Mouse (Mus musculus): ENCODE measurements around the gene Ptpn4. TPM values are rescaled to one million over a fixed set of nuclear protein-coding genes. Genes with fewer than 3 reads are reported as not detected.

Gene Ptpn4
- 13.0 and 14.9 TPM in 2 replicates for polyA plus RNA-seq (2014; fragmentation: Nextera tagmentation; extraction: Ambion mirVana)

- WGBS = under 1% methylated on average over 76 of the region's 79 CpGs
- peak; percentile 99 for ATAC-seq (ENCODE audit: insufficient read depth, low FRiP score, low TSS enrichment)
Observed at GRCm38 (mm10) chr1:119837035-119837751, at the start of gene Ptpn4. Gene Ptpn4 (minus strand): TSS chr1:119837613.

GRCm38 (mm10) chr1:119886320-119886719, 48.9 kb upstream of the Ptpn4 start:
- 73% methylated on average over 7 of the region's 7 CpGs for WGBS
- no peak overlapping the region for H3K27ac ChIP-seq (ENCODE audit: low read depth, low read length)
- ATAC-seq (ENCODE audit: insufficient read depth, low FRiP score, low TSS enrichment) (no peak), DNase-seq (ENCODE audit: low spot score) (no peak)
- H3K9me3 ChIP-seq (ENCODE audit: control insufficient read depth, low read length) = no peaks in the 10 kb centered on the region
- H3K27me3 ChIP-seq (ENCODE audit: control insufficient read depth, insufficient read depth, low read length) = no peaks in the 10 kb centered on the region
- H3K9ac ChIP-seq (ENCODE audit: low read length) = no peak overlapping the region
- H3K36me3 ChIP-seq (ENCODE audit: control insufficient read depth, insufficient read depth, low read length) = no peaks in the 10 kb centered on the region
- H3K4me3 ChIP-seq (ENCODE audit: low read depth, low read length) = no peak overlapping the region
- H3K4me1 ChIP-seq (ENCODE audit: control insufficient read depth, insufficient read depth, low read length) = no peaks in the 10 kb centered on the region
- no peak overlapping the region for H3K4me2 ChIP-seq (ENCODE audit: low read depth)

More at GRCm38 (mm10) chr1:119837035-119837751, at the start of gene Ptpn4:
- Histone ChIP-seq H3K36me3 (ENCODE audit: control insufficient read depth, insufficient read depth, low read length) (no peaks in the 10 kb centered on the region), H3K27me3 (ENCODE audit: control insufficient read depth, insufficient read depth, low read length) (no peaks in the 10 kb centered on the region), H3K9me3 (ENCODE audit: control insufficient read depth, low read length) (no peaks in the 10 kb centered on the region), H3K4me1 (ENCODE audit: control insufficient read depth, insufficient read depth, low read length) (peaks cover 7% of the 10 kb centered on the region; the same call in 1 of the 2 replicates), H3K9ac (ENCODE audit: low read length) (peak within 1 kb of the TSS; percentile 93), H3K4me2 (ENCODE audit: low read depth) (peak within 1 kb of the TSS; percentile 52), H3K4me3 (ENCODE audit: low read depth, low read length) (peak within 1 kb of the TSS; percentile 87), H3K27ac (ENCODE audit: low read depth, low read length) (peak within 1 kb of the TSS; percentile 93)
- DNase-seq (ENCODE audit: low spot score) = peak; percentile 99

DNA sequence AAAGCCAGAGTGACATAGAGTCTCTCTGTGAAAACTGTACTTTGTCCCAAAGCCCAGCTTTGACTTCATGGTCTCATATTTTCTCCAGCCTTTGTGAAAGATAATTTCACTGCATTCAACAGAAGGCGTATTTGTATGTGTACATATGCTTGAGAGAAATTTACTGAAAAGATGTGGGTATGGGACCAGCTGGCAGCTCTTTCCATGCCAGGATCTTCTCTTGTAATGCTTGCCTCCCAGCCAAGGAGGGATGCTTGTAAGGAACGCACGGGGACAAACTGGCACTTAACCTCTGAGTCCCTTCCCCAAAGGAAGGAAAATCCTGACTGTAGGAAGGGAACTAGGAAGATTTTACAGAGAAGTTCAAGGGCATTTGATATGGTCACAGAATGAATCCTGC, 46.9 kb upstream of the Ptpn4 start:
- no peak overlapping the region for H3K27ac ChIP-seq (ENCODE audit: low read depth, low read length)
- no peak overlapping the region for H3K9ac ChIP-seq (ENCODE audit: low read length)
- no peaks in the 10 kb centered on the region for H3K36me3 ChIP-seq (ENCODE audit: control insufficient read depth, insufficient read depth, low read length)
- no peak overlapping the region for H3K4me2 ChIP-seq (ENCODE audit: low read depth)
- DNase-seq (ENCODE audit: low spot score) (no peak), ATAC-seq (ENCODE audit: insufficient read depth, low FRiP score, low TSS enrichment) (no peak)
- no peak overlapping the region for H3K4me3 ChIP-seq (ENCODE audit: low read depth, low read length)
- no peaks in the 10 kb centered on the region for H3K9me3 ChIP-seq (ENCODE audit: control insufficient read depth, low read length)
- no peaks in the 10 kb centered on the region for H3K27me3 ChIP-seq (ENCODE audit: control insufficient read depth, insufficient read depth, low read length)
- no peaks in the 10 kb centered on the region for H3K4me1 ChIP-seq (ENCODE audit: control insufficient read depth, insufficient read depth, low read length)
- WGBS = 90% methylated on average over 3 of the region's 3 CpGs

DNA sequence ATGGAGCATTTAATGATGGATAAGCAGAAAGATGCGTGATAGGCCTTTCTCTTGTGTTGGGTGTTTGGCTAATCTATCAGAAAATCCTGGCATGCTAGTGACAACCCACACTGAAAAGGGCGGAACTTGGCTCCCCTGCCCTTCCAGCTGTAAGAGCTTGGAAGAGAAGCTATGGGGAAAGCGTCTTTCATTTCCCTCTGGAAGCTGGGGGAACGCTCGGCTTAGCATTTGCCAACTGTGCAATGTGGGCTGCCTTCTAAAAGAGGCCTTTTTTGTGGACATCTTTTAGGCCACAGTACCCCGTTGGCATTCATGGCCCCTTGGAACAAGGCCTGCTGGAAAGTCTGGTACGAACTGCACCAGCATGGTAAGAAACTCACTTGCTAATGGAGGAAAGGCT, 41.5 kb upstream of the Ptpn4 start:
- no peak overlapping the region for H3K27ac ChIP-seq (ENCODE audit: low read depth, low read length)
- H3K36me3 ChIP-seq (ENCODE audit: control insufficient read depth, insufficient read depth, low read length) = no peaks in the 10 kb centered on the region
- H3K27me3 ChIP-seq (ENCODE audit: control insufficient read depth, insufficient read depth, low read length) = no peaks in the 10 kb centered on the region
- no peaks in the 10 kb centered on the region for H3K9me3 ChIP-seq (ENCODE audit: control insufficient read depth, low read length)
- H3K4me3 ChIP-seq (ENCODE audit: low read depth, low read length) = no peak overlapping the region
- ATAC-seq (ENCODE audit: insufficient read depth, low FRiP score, low TSS enrichment) = no peak
- no peak overlapping the region for H3K4me2 ChIP-seq (ENCODE audit: low read depth)
- no peak overlapping the region for H3K9ac ChIP-seq (ENCODE audit: low read length)
- 82% methylated on average over 7 of the region's 7 CpGs for WGBS
- DNase-seq (ENCODE audit: low spot score) = no peak
- no peaks in the 10 kb centered on the region for H3K4me1 ChIP-seq (ENCODE audit: control insufficient read depth, insufficient read depth, low read length)

DNA sequence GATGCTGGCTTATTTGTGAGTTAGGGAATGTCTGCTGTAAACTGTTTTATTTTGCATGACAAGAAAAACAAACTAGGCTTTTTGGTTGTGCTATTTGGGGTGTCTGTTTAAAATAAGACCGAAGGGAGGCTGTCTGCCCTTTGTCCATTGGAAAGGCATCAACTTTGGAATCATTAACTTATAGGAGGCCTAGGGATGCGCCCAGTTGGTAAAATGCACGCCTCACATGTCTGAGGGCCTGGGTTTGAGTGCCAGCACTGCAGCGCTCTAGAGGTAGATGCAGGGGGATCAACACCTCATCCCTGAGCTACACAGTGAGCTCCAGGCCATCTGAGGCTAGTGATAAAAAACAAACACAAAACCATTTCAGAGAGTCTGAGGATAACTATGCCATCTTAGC, 40.1 kb upstream of the Ptpn4 start:
- no peak for ATAC-seq (ENCODE audit: insufficient read depth, low FRiP score, low TSS enrichment)

GRCm38 (mm10) chr1:119868395-119869161, 31.2 kb upstream of the Ptpn4 start:
- Histone ChIP-seq H3K36me3 (ENCODE audit: control insufficient read depth, insufficient read depth, low read length) (no peaks in the 10 kb centered on the region), H3K4me2 (ENCODE audit: low read depth) (no peak overlapping the region), H3K27ac (ENCODE audit: low read depth, low read length) (no peak overlapping the region), H3K4me3 (ENCODE audit: low read depth, low read length) (no peak overlapping the region), H3K27me3 (ENCODE audit: control insufficient read depth, insufficient read depth, low read length) (no peaks in the 10 kb centered on the region), H3K9me3 (ENCODE audit: control insufficient read depth, low read length) (no peaks in the 10 kb centered on the region), H3K9ac (ENCODE audit: low read length) (no peak overlapping the region), H3K4me1 (ENCODE audit: control insufficient read depth, insufficient read depth, low read length) (peaks cover 3% of the 10 kb centered on the region; the same call in 1 of the 2 replicates)
- 48% methylated on average over 13 of the region's 13 CpGs for WGBS
- ATAC-seq (ENCODE audit: insufficient read depth, low FRiP score, low TSS enrichment) (peak; percentile 81), DNase-seq (ENCODE audit: low spot score) (peak; percentile 28)

More for the DNA sequence above, 40.1 kb upstream of the Ptpn4 start:
- H3K36me3 ChIP-seq (ENCODE audit: control insufficient read depth, insufficient read depth, low read length) = no peaks in the 10 kb centered on the region
- WGBS = 90% methylated on average over 4 of the region's 4 CpGs
- no peak for DNase-seq (ENCODE audit: low spot score)
- no peak overlapping the region for H3K9ac ChIP-seq (ENCODE audit: low read length)
- H3K9me3 ChIP-seq (ENCODE audit: control insufficient read depth, low read length) = no peaks in the 10 kb centered on the region
- no peak overlapping the region for H3K27ac ChIP-seq (ENCODE audit: low read depth, low read length)
- no peaks in the 10 kb centered on the region for H3K4me1 ChIP-seq (ENCODE audit: control insufficient read depth, insufficient read depth, low read length)
- H3K27me3 ChIP-seq (ENCODE audit: control insufficient read depth, insufficient read depth, low read length) = no peaks in the 10 kb centered on the region
- no peak overlapping the region for H3K4me3 ChIP-seq (ENCODE audit: low read depth, low read length)
- H3K4me2 ChIP-seq (ENCODE audit: low read depth) = no peak overlapping the region

- Histone ChIP-seq H3K27ac (ENCODE audit: low read depth, low read length) (no peak overlapping the region), H3K36me3 (ENCODE audit: control insufficient read depth, insufficient read depth, low read length) (no peaks in the 10 kb centered on the region), H3K4me1 (ENCODE audit: control insufficient read depth, insufficient read depth, low read length) (peaks cover 3% of the 10 kb centered on the region; the same call in 1 of the 2 replicates), H3K9ac (ENCODE audit: low read length) (no peak overlapping the region), H3K27me3 (ENCODE audit: control insufficient read depth, insufficient read depth, low read length) (no peaks in the 10 kb centered on the region), H3K4me3 (ENCODE audit: low read depth, low read length) (no peak overlapping the region), H3K9me3 (ENCODE audit: control insufficient read depth, low read length) (no peaks in the 10 kb centered on the region), H3K4me2 (ENCODE audit: low read depth) (no peak overlapping the region)
- DNase-seq (ENCODE audit: low spot score) (no peak), ATAC-seq (ENCODE audit: insufficient read depth, low FRiP score, low TSS enrichment) (no peak)
- WGBS = 59% methylated on average over 2 of the region's 2 CpGs
Observed at GRCm38 (mm10) chr1:119867300-119867699, 29.9 kb upstream of the Ptpn4 start.

GRCm38 (mm10) chr1:119865311-119865710, 27.9 kb upstream of the Ptpn4 start:
- Histone ChIP-seq H3K4me2 (ENCODE audit: low read depth) (no peak overlapping the region), H3K4me1 (ENCODE audit: control insufficient read depth, insufficient read depth, low read length) (peaks cover 3% of the 10 kb centered on the region; the same call in 1 of the 2 replicates), H3K36me3 (ENCODE audit: control insufficient read depth, insufficient read depth, low read length) (no peaks in the 10 kb centered on the region), H3K4me3 (ENCODE audit: low read depth, low read length) (no peak overlapping the region), H3K27ac (ENCODE audit: low read depth, low read length) (no peak overlapping the region), H3K9me3 (ENCODE audit: control insufficient read depth, low read length) (no peaks in the 10 kb centered on the region), H3K27me3 (ENCODE audit: control insufficient read depth, insufficient read depth, low read length) (no peaks in the 10 kb centered on the region), H3K9ac (ENCODE audit: low read length) (no peak overlapping the region)
- ATAC-seq (ENCODE audit: insufficient read depth, low FRiP score, low TSS enrichment) = no peak
- DNase-seq (ENCODE audit: low spot score) = no peak
- WGBS = 73% methylated on average over 6 of the region's 6 CpGs
